Mouse (Mus musculus) hindlimb bud, embryonic 11.5 days (tissue): ENCODE measurements at regions not wholly inside any gene's neighbourhood (a gene's known extent, or its start where the extent isn't known, plus 50 kb on each side); places are given as distances from the start of the nearest gene placed in this dataset.

Experiments used
- DNase-seq: peaks from one replicate; pipeline ENCODE4 v3.0.0-alpha.2; 2012; ENCODE audit warnings: low read depth, low spot score; ENCODE audit errors: extremely low spot score

DNA sequence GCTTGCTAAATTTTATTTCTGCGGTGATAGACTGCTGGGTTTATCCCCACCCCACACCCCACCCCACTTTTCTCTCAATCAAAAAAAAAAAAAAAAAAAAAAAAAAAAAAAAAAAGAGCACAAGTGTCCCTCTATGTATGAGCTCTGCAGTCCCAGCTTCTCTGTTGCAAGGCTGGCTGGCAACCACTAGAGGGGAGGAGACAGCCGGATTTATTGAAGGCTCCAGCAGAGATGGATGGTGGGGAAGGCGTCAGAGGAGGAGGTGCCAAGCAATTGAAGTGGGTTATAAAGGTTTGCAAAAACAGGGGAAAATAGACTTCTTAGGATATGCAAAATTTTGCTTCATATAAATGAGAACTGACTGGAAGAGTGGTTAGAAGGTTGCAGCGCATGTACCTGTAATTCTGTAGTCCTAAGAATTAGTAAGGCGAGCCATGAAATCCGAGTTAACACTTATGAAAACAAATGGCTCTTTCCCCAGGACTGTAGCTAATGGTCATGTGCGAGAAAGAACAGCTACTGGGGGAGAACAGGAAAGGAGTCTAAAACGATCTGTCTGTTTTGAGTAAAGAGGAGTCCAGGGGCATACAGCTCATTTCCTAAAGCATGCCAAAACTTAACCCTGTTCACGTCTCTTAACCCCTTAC, 885.1 kb upstream of the Pou3f3 start:
- peak; percentile 46 for DNase-seq

DNA sequence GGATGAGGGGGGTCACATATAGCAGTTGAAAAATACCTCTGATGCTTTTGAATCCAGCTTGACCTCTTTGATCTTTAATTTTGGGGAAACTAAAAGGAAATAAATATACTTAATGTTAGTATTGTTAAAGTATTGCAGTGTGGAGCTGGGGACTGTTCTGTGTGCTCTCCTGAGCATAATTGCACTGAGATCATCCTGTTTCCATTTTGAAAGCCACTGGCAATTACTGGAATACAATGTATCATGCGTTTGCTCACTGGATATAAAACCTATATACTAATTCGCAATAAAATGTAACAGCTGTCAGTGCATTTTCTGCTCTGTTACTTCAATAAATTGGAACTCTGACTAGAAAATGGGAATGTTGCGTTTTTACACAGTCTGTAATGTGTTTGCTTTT, 884.4 kb upstream of the Pou3f3 start:
- DNase-seq = no peak

DNA sequence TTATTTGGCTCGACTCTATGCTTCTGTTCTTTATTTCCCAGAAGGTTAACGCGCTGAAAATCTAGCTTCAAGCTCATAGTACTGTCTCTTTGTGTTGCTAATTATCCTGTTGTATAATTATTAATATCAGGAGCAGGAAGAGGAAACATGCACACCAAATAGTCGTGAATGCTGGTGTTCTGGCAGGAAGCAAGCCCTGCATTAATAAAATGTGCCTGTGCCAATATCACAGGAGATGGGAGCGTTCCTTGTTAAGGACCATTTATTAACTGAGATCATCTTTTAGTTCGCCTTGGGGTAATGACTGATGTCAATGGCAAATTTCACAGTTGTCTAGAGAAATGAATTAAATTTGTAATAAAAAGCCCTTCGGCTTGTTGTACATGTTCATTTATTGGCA, 883.5 kb upstream of the Pou3f3 start:
- no peak for DNase-seq

DNA sequence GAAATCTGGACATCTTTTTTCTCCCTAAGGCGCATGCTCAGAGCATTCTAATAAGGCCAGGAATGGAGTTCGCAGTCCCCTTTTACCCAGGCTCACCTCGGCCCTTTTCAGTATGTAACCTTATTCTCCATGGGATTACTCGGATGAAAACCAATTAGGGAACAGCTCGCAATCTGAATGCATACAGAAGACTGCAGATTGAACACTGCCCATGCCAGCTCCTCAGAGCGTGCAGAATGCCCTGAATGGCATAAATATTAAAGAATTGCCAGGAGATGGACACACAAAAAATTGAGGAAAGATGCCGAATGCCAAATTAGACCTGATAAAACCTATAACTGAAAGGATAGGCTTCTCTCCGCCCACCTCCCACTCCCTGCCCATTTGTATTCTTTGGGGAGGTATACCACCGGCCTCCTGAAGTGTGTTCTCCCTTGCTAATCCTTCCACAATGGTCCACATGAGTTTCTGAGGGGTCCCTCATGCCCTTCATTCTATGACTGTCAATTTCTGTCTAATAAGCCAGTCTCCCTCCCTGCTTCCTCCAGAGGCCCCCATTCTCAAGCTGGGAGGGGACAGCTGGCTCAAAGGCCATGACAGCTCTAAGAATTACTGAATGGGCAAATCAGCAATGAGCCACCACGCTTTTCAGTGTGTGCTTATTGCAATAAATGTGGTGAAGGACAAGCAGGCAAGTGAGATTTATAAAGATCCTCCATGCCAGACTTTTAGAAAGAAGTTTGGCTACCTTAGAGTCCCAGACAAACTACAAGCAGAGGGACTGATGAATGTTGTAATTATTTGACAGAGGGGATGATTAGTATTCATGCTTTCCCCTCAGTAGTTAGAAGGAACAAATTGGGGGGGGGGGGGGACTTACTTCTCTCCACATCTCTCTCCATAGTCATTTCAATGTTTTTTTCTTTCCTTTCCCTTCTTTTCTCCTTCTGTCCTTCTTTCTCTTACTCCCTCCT, 881.2 kb upstream of the Pou3f3 start:
- no peak for DNase-seq

DNA sequence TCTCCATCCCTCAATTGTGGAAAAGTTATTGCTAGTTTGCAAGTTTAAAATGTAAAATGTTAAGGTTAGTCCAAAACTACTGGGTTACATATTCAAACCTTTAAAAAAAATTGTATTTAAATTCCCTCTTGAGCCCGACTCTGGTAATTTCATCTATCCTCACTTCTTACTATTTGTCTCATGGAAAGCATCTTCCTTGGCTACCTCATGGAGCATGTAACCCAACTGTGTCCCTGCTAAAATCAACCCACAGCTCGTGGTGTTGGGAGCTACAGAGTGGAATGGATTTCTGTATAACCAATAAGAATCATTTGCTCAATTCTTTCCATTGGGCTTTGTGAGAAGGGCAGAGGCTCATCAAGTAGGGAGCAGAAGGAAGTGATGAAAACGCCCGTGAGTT, 880.5 kb upstream of the Pou3f3 start:
- DNase-seq = no peak

DNA sequence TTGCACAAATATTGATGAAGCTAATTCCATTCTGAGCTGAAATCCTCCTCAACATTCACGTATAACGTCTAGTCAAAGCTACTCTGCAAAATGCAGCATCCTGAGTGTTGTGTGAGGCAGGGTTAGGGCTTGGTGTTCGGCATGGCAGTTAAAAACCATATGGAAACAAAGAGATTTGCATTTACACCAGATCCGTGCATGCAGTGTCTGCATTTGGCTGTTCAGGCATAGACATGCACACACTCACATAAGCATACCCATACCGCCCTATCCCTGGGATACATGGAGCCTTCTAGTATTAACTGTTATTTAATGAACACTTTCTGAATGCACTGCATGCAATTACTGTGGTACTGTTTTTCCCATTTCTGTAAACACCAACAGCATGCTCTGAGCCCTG, 872.8 kb upstream of the Pou3f3 start:
- DNase-seq = no peak

DNA sequence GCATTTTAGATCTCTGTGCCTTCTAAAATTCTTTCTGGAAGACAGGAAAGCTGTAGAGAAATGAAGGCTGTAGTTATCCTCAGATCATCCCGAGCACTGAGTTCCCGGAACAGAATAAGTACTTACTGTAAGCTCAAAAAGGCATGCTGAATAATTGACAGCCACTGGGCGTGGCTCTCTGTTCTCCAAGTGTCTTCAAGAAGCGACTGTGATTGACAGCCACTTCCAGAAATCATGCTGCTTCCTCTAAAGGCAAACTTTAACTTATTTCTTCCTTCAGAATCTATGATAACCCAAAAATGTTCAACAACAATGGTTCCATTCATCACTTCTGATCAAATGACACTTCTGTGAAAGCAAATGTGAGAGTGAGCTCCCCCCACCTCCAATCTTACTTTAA, 870.3 kb upstream of the Pou3f3 start:
- DNase-seq = no peak

DNA sequence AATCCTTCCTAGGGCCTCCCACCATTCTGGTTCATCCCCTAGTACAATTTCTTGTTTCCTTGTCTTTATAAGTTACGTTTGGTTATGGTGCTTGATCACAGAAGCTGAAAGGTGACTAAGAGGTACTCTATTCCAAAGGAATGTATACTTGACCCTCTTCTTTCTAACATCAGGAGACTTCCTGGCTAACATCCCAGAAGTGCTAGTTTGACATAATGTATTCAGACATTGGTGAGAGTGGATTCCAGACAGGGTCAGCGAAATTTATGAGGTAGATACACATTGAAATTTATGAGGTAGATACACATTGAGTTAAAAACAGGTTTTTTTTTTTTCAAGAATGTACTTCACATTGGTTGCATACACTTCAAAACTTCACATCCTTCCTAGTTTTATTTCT, 863.9 kb upstream of the Pou3f3 start:
- DNase-seq = no peak
